In genomic region chr3:144570047-144570815, GRCm38 (mm10) we compare ENCODE assay signal across 8 mouse cellular contexts. TPM values are rescaled to one million over a fixed set of nuclear protein-coding genes. Genes with fewer than 3 reads are reported as not detected.
A peak's percentile ranks its signal among the peaks of the same experiment; 100 is the strongest.
DNase-seq lines count a peak whose midpoint lies in the region; ATAC-seq lines count a peak whose summit lies in the region.

Hs2st1 (minus strand) TSS chr3:144570181.
Selenof (plus strand) TSS chr3:144570304.

- H3K9ac ChIP-seq in heart, embryonic 13.5 days = peak within 1 kb of the TSS; percentile 97
- H3K9ac ChIP-seq in liver, embryonic 12.5 days = peak within 1 kb of the TSS; percentile 95
- peak within 1 kb of the TSS; percentile 93 for H3K9ac ChIP-seq in stomach, embryonic 15.5 days

- no peaks in the 10 kb centered on the region for H3K27me3 ChIP-seq in heart, embryonic 13.5 days (replicated peaks)
- H3K27me3 ChIP-seq in liver, embryonic 12.5 days (replicated peaks) = no peaks in the 10 kb centered on the region
- no peaks in the 10 kb centered on the region for H3K27me3 ChIP-seq in stomach, embryonic 15.5 days (replicated peaks)

- DNase-seq in CD4-positive, CD25-positive, alpha-beta regulatory T cell, adult 2 months (ENCODE audit: low read depth, low spot score) = peak; percentile 100
- DNase-seq in fat pad, adult 2 months (ENCODE audit: extremely low read depth, low read depth, low spot score) = peak; percentile 98
- peak; percentile 98 for DNase-seq in kidney, postnatal 10 days
- DNase-seq in natural killer cell, adult 2 months (ENCODE audit: low spot score in 2 of 2) = peak; percentile 98 to 99

- peak within 1 kb of the TSS; percentile 98 for H3K27ac ChIP-seq in brown adipose tissue, adult 24 weeks (replicated peaks; ENCODE audit: low read depth, low read length)
- peak within 1 kb of the TSS; percentile 93 for H3K27ac ChIP-seq in heart, embryonic 13.5 days (replicated peaks)
- H3K27ac ChIP-seq in liver, embryonic 12.5 days = peak within 1 kb of the TSS; percentile 85
- peak within 1 kb of the TSS; percentile 92 for H3K27ac ChIP-seq in stomach, embryonic 15.5 days

- H3K4me2 ChIP-seq in heart, embryonic 13.5 days = peak within 1 kb of the TSS; percentile 95
- H3K4me2 ChIP-seq in liver, embryonic 12.5 days = peak within 1 kb of the TSS; percentile 100
- H3K4me2 ChIP-seq in stomach, embryonic 15.5 days = peak within 1 kb of the TSS; percentile 90

- under 1% methylated on average over 57 of the region's 69 CpGs for WGBS in heart, embryonic 13.5 days
- WGBS in liver, embryonic 12.5 days (ENCODE audit: insufficient replicate concordance) = 2% methylated on average over 67 of the region's 69 CpGs
- WGBS in stomach, embryonic 15.5 days = 0% methylated on average over 59 of the region's 69 CpGs

- ATAC-seq in heart, embryonic 13.5 days (ENCODE audit: extremely low read depth, insufficient number of reproducible peaks, low FRiP score, low TSS enrichment) = peak; percentile 98
- ATAC-seq in liver, embryonic 12.5 days = peak; percentile 97
- ATAC-seq in stomach, embryonic 15.5 days (ENCODE audit: insufficient read depth, low FRiP score, low read depth) = peak; percentile 98

- peaks cover 27% of the 10 kb centered on the region for H3K36me3 ChIP-seq in heart, embryonic 13.5 days
- H3K36me3 ChIP-seq in liver, embryonic 12.5 days = peaks cover 33% of the 10 kb centered on the region
- H3K36me3 ChIP-seq in stomach, embryonic 15.5 days = no peaks in the 10 kb centered on the region

- no peaks in the 10 kb centered on the region for H3K4me1 ChIP-seq in brown adipose tissue, adult 24 weeks (ENCODE audit: control insufficient read depth, insufficient read depth, insufficient read length, low read length)
- H3K4me1 ChIP-seq in heart, embryonic 13.5 days = peaks cover 51% of the 10 kb centered on the region
- peaks cover 53% of the 10 kb centered on the region for H3K4me1 ChIP-seq in liver, embryonic 12.5 days
- peaks cover 11% of the 10 kb centered on the region; the same call in 1 of the 2 replicates for H3K4me1 ChIP-seq in stomach, embryonic 15.5 days

- no peaks in the 10 kb centered on the region for H3K9me3 ChIP-seq in heart, embryonic 13.5 days
- H3K9me3 ChIP-seq in liver, embryonic 12.5 days (replicated peaks) = no peaks in the 10 kb centered on the region
- no peaks in the 10 kb centered on the region for H3K9me3 ChIP-seq in stomach, embryonic 15.5 days

- peak within 1 kb of the TSS; percentile 91 for H3K4me3 ChIP-seq in brown adipose tissue, adult 24 weeks (ENCODE audit: insufficient read depth, low read depth, low read length)
- H3K4me3 ChIP-seq in heart, embryonic 13.5 days = peak within 1 kb of the TSS; percentile 91
- peak within 1 kb of the TSS; percentile 88 for H3K4me3 ChIP-seq in liver, embryonic 12.5 days
- peak within 1 kb of the TSS; percentile 93 for H3K4me3 ChIP-seq in stomach, embryonic 15.5 days (replicated peaks)

RNA-seq across cellular contexts. Expression of gene Hs2st1, which starts in this region (rescaled TPM):
- polyA plus RNA-seq in brown adipose tissue, adult 24 weeks (2012; ENCODE audit: insufficient read depth, insufficient read length, missing spikeins) = 4.5 and 7.7 TPM in 2 replicates
- 6.8 TPM in 2 replicates for polyA plus RNA-seq in heart, embryonic 13.5 days (2015; fragmentation: Nextera tagmentation; extraction: Ambion mirVana)
- polyA plus RNA-seq in liver, embryonic 12.5 days (2016; fragmentation: Nextera tagmentation; extraction: Ambion mirVana) = 6.0 and 6.3 TPM in 2 replicates
- 12.8 and 13.9 TPM in 2 replicates for polyA plus RNA-seq in stomach, embryonic 15.5 days (2015; fragmentation: Nextera tagmentation; extraction: Ambion mirVana)

RNA-seq across cellular contexts. Expression of gene Selenof, which starts in this region (rescaled TPM):
- 496 and 573 TPM in 2 replicates for polyA plus RNA-seq in brown adipose tissue, adult 24 weeks (2012; ENCODE audit: insufficient read depth, insufficient read length, missing spikeins)
- 425 and 459 TPM in 2 replicates for polyA plus RNA-seq in heart, embryonic 13.5 days (2015; fragmentation: Nextera tagmentation; extraction: Ambion mirVana)
- polyA plus RNA-seq in liver, embryonic 12.5 days (2016; fragmentation: Nextera tagmentation; extraction: Ambion mirVana) = 307 and 317 TPM in 2 replicates
- 640 and 675 TPM in 2 replicates for polyA plus RNA-seq in stomach, embryonic 15.5 days (2015; fragmentation: Nextera tagmentation; extraction: Ambion mirVana)

Comparison
In these comparisons a context has a peak if more than half of its experiments do, and no peak if none do; other contexts are left out.
1. Peak in every context shown above with its lines: DNase-seq, ATAC-seq, H3K4me3 ChIP-seq and H3K27ac ChIP-seq.